Mouse (Mus musculus) large intestine, adult 2 months (tissue): ENCODE measurements around the gene Fras1. TPM values are rescaled to one million over a fixed set of nuclear protein-coding genes. Genes with fewer than 3 reads are reported as not detected.

Experiments used
- DNase-seq: peaks from one replicate; pipeline ENCODE4 v3.0.0-alpha.2; 2012; ENCODE audit warnings: low read depth, low spot score
- WGBS: fragments of 180-500 bp; shearing (Covaris S2); methylation state at CpG from one replicate; pipeline ENCODE4 v1.1.7; 2018; 5-methylcytosine and 5-hydroxymethylcytosine counted together
- polyA plus RNA-seq: library from polyadenylated mRNA; depleted of rRNA; stranded (reverse); fragments of >200 nt; gene quantifications from 2 replicates; pipeline ENCODE4 v1.2.3, GENCODE M21; 2012

Fras1 gene
- polyA plus RNA-seq, 1 experiment = 0.24 TPM

DNA sequence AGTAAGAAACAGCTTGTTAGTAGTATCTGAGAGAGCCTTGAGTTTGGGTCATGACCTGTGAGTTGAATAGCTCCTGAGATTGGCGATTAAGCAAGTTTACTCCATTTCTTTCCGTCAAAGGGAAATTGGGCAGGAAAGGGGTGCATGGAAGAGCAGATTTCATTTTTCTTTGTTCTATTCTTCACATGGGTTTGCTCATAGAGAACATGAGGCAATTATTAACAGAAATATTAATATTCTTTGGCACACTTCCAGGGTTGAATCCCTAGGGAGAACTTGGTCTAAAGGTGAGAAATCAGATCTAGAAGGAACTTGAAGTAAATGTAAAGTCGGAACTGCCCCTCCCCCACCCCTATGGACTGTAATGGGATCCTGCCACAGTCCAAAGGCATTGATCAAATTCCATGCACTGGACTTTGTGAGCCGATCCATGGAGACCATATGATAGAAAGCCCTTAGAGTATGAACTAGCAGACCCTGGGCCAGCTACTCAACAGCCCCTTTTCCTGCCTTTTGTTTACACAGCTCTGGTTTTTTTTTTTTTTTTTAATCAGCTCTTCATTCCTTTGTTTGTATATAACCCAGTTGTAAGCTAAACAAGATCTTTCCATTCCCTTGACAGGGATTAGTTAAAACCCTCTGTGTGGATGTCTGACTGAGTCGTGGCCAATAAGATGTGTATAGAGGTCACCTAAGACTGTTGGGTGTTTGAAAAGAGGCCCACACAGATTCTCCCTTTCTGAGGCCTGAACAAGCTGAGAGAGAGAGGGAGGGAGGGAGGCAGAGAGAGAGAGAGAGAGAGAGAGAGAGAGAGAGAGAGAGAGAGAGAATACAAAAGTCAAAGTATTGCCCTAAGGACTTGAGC, 22.3 kb downstream of the Fras1 start:
- no peak for DNase-seq
- WGBS = 56% methylated on average over 5 of the region's 5 CpGs

DNA sequence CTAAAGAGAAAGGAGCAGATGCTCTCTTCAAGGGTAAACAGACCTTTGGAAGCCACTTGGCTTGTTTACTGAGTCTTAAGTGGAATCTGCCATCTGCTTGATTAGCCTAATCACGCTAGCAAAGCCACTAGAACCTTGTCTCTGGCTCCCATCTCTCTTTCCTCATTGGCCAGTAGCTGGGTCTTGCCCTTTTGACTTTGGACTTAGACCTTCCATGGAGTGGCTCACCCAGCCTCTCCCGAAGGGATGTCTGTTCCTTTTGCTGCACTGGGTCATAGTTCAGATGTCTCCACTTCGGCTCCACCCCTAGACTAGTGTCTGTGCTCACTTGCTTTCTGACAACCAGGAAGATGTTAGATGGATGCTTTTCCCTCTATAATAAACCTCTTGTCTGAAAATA, 28.8 kb downstream of the Fras1 start:
- WGBS = 27% methylated on average over 3 of the region's 3 CpGs
- DNase-seq = no peak

DNA sequence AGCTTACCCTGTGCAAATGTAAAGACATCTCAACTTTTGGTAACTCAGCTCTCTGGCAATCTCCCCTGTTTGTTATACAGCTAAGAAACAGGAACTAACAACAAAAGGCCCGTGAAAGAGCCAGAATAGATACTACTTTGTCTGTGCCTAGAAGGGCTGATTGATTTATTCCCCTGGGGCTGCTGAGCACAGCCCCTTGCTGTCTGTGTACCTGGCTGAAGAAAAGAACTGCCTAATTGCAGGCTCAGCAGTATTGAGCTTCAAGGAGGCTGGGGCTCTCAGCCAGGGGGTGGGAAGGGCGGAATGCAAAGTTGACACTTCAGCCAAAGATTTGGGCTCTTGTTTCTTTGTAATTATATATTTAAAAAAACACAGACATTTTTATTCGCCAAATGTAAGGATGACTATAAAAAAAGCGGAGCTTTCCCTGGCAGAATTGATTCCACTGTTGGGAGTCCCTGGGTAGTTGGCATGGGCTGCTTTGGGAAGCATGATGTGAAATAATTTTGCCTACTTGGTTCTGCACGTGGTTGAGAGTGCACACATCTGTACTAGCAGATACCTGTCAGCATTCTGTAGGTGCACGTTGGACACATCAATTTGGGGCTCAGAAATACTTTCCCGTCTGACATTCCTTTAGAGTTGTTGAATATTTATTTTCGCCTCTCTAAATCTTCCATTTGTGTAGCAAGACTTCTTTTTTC, 31.5 kb downstream of the Fras1 start:
- WGBS = 66% methylated on average over 8 of the region's 8 CpGs
- no peak for DNase-seq

DNA sequence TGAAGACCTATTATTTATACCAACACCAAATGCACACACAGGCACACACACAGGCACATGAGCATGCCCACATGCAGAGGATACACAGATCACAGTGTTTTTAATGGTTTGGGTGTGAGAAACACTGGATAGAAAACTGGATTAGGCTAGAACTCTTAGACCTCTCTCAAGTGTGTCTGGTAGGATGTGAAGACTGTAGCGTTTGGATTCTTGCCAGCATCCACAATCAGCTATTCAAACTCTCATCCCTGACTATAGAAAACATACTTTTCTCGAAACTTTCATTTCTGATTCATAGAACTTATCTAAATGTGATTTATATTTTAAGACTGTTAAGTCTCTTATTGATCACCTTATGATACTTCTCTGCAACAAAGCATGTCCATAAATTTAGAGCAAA, 34.5 kb downstream of the Fras1 start:
- no peak for DNase-seq
- 65% methylated on average over 2 of the region's 2 CpGs for WGBS

DNA sequence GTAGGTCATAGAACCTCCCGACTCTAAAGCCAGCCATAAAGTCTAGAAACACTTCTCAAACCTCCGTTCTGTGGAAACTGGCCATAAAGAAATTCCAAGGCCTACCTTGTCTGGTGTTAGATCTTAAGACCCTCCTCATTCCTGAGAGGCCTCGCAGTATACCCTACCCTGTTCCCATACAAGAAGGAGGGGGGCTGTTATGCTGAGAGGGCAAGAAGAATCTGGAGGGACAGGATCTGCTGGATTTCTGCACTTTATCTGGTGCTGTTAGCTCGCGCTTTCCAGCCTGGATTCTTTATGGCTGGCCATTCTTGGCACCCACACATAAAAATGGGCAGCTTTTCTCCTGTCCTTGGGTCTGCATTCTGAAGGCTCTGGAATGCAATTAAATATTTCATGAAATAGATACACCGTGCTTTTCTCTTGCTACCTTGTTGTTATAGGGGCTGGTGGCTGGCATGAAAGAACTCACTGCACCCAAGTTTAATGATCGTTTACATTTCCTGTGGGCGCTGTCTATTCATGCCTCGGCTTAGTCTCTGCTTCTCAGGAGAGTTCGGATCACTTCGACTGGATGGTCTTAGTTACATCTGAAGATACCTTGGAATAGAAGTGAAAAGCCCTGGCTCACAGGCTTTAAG, 39.1 kb downstream of the Fras1 start:
- WGBS = 39% methylated on average over 11 of the region's 11 CpGs
- DNase-seq = no peak

DNA sequence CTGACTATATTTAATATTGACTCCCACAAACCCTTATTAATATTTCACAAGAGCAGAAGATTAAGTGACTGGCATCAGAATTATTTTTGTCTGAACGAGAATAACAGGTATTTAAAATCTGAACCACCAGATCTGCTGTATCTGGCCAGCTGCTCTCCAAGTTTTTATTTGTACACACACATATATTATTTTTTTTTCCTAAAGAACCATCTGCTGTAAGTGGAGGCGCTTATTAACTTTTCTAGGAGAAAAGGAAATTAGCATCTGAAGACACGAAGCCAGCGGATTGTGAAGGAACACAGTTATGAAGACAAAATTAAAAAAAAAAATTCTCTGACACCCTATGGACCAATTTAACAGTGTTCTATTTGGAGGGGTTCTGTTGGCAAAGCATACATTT, 43.4 kb downstream of the Fras1 start:
- WGBS = 84% methylated on average over 4 of the region's 4 CpGs
- no peak for DNase-seq

DNA sequence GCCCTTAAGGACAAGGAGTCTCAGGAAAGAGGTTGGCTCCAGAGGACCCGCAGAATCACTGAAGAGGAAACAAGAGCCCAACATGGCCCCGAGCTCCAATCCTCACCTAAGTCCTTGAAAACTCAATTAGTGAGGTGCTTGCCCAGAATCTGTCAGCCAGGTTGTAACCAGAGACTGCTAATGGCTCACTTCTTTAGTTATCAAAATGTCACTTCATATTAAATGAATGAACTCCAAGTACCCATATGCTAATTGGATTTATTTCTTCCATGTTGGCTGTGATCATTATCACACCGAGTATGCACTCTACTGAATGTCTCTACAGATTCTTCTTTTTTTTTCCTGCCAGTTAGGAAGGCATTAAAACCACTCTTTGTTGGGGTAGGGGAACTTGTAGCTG, 47.8 kb downstream of the Fras1 start:
- DNase-seq = no peak
- 89% methylated on average over 3 of the region's 3 CpGs for WGBS

DNA sequence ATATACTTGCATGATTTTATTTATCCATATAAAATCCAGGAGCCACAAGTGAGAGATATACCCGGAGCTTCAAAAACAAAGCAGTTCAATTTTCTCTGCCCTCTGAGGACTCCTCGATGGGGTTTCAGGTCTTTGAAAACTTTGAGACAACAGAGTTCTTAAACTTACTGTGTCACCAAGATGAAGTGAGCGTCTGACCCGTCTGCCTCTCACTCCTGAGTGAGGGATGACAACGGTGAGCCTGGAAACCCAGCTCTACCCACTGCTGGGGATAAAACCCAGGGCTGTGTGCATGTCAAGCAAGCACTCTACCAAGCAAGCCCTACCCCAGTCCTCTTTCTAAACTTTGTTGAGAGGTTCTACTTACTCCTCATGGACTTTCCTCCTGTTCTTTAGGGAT, 49.0 kb downstream of the Fras1 start:
- WGBS = 90% methylated on average over 5 of the region's 5 CpGs
- DNase-seq = no peak

DNA sequence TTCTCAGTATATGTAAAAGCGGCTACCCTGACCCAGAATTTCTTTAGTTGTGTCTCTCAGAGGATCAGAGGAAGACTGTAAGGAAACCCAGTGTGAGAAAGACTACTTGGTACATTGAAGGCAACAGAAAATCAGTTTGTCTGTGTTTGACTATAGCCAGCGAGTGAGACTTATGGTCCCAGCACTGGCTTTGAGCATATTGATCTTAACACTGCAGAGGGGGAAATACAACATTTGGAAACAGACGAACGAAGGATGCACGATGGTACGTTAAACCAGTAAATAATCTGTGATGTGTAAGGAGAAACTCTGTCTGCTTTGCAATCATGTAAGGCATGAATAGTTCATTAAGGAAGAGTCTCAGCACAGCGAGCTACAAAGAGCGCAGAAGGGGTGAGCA, 51.6 kb downstream of the Fras1 start:
- DNase-seq = no peak
- 95% methylated on average over 8 of the region's 8 CpGs for WGBS

DNA sequence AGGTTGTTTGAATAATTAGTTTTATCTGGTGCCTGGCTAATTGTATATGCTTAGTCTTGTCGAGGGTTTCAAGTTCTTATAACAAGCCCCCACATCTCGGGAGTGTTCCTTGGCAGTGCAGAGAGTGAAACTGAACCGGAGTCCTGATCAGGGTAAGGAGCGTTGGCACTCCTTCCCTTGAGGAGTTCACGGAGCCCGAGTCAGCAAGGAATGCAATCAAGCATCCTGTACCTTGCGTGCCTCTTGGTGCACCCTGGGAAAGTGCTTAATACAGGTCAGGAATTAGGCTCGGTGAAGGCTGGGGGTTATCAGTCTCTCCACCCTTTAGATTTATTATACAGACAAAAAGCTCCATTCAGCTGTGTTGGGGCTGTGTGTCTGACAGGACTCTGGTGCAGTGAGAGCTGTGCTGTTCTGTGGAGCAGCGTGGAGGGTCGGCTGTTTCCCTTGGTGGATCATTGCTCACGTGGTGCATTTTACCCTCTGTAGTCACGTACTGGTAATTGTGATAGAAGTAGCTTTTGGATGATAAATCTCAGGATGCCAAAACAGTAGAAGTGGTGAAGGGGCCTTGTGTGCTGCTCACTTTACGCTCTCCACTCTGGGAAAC, 55.9 kb downstream of the Fras1 start:
- WGBS = 48% methylated on average over 13 of the region's 13 CpGs

DNA sequence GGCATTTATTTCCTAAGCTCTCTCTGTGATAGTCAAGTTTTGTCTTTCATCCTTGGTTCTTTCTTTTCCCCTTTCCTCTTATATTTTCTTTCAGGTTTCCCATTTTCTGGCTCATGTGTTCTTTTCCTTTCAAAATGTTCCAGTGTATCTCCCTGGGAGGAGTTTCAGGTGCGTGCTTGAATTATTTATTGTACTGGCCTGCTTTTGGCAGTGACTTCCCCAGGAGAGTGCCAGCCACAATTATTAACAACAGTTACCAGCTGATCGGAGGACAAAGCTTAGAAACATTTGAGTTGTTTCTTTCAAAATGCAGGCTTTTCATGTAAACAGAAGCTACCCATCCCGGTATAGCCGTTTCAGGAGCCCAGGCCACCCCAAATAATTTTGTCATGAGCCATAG, 64.1 kb downstream of the Fras1 start:
- 82% methylated on average over 4 of the region's 4 CpGs for WGBS
- no peak for DNase-seq

More for the DNA sequence above, 55.9 kb downstream of the Fras1 start:
- DNase-seq = no peak

DNA sequence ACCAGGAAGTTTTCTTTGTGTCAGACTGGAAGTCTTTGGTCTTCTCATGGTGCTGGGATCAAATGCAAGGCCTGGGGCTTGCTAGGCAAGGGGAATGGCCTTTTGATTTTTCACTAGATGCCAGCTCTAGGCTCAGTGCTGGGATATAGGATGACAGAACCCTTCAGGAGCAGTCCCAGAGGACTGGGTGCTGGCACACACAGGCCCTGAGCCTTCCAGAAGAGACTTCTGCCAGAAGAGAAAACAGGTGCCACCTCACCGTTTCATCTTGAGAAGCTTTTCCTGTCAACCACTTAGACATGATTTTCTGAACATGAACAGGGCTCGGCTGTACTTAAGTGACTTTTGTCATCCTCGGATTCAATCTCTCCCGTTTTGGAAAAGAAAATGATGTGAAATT, 66.1 kb downstream of the Fras1 start:
- WGBS = 90% methylated on average over 4 of the region's 4 CpGs
- no peak for DNase-seq

DNA sequence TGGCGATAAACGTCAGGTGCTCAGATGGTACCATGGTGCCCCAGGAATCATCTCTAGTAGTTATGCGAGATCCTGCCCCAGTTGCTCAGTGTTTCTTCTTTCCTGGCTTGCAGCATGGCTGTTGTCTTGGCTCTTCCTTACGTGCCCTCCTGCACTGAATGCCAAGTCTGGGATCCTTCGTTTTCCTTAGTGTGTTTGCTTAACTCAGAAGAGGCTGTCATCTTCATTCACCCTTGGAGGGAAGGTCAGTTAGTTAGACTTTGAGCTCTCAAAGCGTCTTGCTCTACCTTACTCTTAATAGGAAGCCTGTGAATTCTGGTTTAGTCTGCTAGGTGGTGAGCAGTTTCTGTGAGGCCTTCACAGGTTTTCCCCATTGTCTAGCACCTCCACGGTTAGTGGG, 73.7 kb downstream of the Fras1 start:
- 76% methylated on average over 7 of the region's 7 CpGs for WGBS
- no peak for DNase-seq

DNA sequence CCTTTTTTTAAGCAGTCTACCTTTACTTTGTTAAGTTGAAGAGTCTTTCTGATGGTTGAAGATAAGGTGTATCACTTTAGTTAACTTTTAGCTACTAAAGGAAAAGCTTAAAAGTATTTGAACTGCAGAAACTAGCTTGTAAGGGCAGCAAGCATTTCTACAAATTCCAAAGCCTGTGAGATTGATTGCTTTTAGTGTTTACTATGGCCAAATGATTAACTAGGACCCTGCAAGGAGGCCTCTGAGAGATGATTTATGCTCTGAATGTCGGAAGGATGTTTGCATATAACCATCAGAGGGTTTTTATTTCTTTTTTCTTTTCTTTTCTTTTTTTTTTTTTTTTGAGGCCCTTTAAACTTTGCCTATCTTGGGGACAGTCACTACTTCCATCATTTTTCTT, 78.3 kb downstream of the Fras1 start:
- no peak for DNase-seq
- WGBS = 21% methylated on average over 1 of the region's 1 CpGs

DNA sequence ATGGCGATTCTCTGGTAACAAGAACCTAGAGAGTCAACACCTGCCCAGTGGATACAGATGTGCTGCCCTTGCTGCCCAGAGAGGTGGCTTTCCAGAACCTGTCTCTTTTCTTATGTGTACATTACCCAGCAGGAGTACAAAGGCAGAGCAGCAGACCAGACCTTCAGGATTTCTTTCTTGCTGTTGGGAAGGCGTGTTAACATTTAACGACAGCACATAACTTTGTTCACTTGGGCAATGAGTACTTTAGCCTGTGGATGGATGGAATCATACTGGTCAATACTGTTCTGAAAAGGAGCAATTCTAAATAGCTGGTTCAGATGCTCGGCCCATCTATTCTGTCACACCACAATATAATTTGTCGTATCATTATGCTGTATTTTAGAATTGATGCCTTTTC, 79.6 kb downstream of the Fras1 start:
- no peak for DNase-seq
- WGBS = 63% methylated on average over 5 of the region's 5 CpGs

DNA sequence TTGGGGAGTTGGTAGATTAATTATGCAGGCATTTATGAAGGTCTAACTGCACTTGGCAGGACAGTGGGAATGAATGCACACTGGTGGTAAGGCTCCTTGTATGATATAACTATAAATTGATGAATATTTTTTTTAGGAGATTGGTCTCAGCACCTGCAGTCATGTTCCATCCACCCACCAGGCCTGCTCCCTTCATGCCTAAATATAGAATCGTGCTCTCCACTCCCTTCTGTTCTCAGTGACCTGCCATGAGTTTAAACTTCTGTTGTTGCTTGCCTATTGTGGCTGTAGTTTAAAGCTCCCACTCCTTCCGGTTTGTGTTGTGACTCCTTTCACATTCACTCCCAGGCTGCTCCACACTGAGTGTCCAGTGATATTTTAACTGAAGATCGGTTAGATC, 80.7 kb downstream of the Fras1 start:
- DNase-seq = no peak
- 70% methylated on average over 3 of the region's 3 CpGs for WGBS

DNA sequence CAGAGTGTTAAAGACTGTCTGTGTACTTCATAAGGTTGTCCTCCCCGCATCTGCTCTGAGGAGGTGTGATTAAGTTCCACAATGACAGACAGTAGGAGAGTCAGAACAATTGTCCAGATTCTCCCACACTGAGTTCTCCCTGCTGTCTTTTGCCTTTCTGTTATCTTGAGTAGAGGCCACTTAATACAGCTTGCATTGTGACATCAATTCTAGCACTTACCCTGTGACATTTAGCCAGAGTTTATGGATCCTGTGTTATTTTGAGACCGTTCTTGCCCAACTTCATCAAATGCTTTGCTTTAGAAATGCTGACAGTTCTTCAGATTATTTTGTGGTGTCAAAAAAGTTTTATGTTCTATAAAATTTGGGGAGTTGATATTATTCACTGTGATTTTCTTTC, 81.5 kb downstream of the Fras1 start:
- 87% methylated on average over 2 of the region's 2 CpGs for WGBS
- no peak for DNase-seq

DNA sequence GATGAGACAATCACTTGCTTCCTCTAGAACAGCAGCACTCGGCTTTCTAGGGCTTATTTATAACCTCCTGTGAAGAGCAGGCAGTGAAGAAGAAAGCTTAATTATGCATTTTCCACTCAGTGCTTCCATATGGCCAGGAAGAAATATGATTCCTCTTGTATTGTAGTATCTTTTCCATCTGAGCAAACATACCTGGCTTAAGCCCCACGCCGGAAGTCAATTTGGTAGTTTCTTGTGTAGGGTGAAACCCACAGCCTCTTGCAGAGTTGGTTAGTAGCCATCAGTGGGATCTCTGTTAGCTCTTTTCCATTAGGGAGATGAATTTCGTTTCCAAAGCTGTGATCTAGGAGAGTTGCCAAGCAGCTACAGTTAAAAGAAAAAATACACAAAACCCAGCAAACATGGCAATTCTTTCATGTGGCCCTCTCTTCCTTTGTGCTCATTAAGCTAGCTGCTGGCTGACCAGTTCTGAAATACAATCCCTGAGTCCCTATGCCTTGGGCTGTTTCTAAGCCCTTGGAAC, 83.7 kb downstream of the Fras1 start:
- 47% methylated on average over 4 of the region's 4 CpGs for WGBS
- DNase-seq = no peak

DNA sequence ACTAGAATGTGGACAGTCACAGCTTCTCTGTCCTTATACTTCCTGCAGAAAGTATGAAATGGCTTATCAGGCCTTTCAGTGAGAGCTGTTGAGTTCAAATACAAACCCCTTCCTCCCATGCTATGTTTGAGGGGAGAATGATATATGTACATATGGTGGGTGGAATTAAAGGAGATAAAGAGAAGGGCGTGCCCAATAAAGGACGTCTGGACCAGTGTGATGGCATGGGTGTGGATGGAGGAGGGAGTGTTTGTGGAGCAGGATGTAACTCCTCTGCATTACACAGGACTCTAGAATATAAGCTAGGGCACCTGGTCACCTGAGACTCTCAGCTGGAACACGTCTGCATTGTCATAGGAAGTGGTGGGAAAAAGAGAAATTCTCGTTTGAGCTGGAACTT, 85.8 kb downstream of the Fras1 start:
- no peak for DNase-seq
- 41% methylated on average over 4 of the region's 4 CpGs for WGBS

DNA sequence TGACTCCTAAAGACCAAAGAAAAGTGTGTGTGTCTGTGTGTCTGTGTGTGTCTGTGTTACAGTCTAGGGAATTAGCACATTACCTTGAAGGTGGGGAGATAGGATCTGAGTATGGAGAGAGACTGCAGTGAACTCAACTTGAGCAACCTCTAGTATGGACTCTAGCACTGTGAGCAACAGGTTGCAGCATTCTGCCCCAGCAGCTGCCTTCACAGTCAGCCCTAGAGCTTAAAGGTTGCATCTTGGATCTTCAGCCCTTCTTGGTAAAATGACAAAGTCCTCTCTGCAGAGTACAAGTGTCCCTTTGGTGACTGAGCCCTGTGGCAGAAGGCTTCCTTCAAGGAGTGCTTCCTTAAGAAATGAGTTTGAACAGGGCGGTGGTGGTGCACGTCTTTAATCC, 88.4 kb downstream of the Fras1 start:
- WGBS = 98% methylated on average over 2 of the region's 2 CpGs
- no peak for DNase-seq
